Mouse (Mus musculus): ENCODE results near the gene Vps11. TPM values are rescaled to one million over a fixed set of nuclear protein-coding genes. Genes with fewer than 3 reads are reported as not detected.

Gene Vps11
- total and polyA plus RNA-seq, 3 experiments, result 13.9 to 15.5 (median 15.3) TPM

- H3K79me2 ChIP-seq (replicated peaks; ENCODE audit: control insufficient read depth, insufficient read depth, low read length), result no peaks in the 10 kb centered on the region
- intact Hi-C loops (cut with DNase I), result no loop called here
- 92% methylated on average over 9 of the region's 9 CpGs for WGBS
- no peak for TF ChIP-seq POLR2A (IDR thresholded peaks at IDR 0.05; ENCODE audit: insufficient read depth, low read depth, low read length)
- TF ChIP-seq EP300 (IDR thresholded peaks at IDR 0.05; ENCODE audit: insufficient read depth, low read depth, low read length), result no peak
- TF ChIP-seq CTCF (IDR thresholded peaks at IDR 0.05), result no peak
- no peak overlapping the region for H3K27ac ChIP-seq
- H3K4me1 ChIP-seq (ENCODE audit: control insufficient read depth, insufficient read depth, low read length), result peaks cover 3% of the 10 kb centered on the region
- H3K4me3 ChIP-seq, result no peak overlapping the region
- no peaks in the 10 kb centered on the region for H3K27me3 ChIP-seq (ENCODE audit: control insufficient read depth, insufficient read depth, low read length)
- H3K9ac ChIP-seq (ENCODE audit: low read depth, low read length), result no peak overlapping the region
- DNase-seq, result no peak
- no peaks in the 10 kb centered on the region for H3K36me3 ChIP-seq (ENCODE audit: control insufficient read depth, insufficient read depth, low read length)
Observed at GRCm38 (mm10) chr9:44347166-44347565, 14.3 kb downstream of the Vps11 start.

GRCm38 (mm10) chr9:44345570-44346433, 15.7 kb downstream of the Vps11 start:
- Histone ChIP-seq H3K9ac (ENCODE audit: low read depth, low read length) (no peak overlapping the region), H3K4me1 (ENCODE audit: control insufficient read depth, insufficient read depth, low read length) (peaks cover 3% of the 10 kb centered on the region), H3K4me3 (no peak overlapping the region), H3K27ac (no peak overlapping the region), H3K79me2 (replicated peaks; ENCODE audit: control insufficient read depth, insufficient read depth, low read length) (no peaks in the 10 kb centered on the region), H3K36me3 (ENCODE audit: control insufficient read depth, insufficient read depth, low read length) (no peaks in the 10 kb centered on the region), H3K27me3 (ENCODE audit: control insufficient read depth, insufficient read depth, low read length) (no peaks in the 10 kb centered on the region)
- TF ChIP-seq POLR2A (IDR thresholded peaks at IDR 0.05; ENCODE audit: insufficient read depth, low read depth, low read length) (no peak), CTCF (IDR thresholded peaks at IDR 0.05) (no peak), EP300 (IDR thresholded peaks at IDR 0.05; ENCODE audit: insufficient read depth, low read depth, low read length) (no peak)
- no peak for DNase-seq
- 85% methylated on average over 6 of the region's 6 CpGs for WGBS
- intact Hi-C loops (cut with DNase I), result no loop called here

GRCm38 (mm10) chr9:44343781-44344421, 17.6 kb downstream of the Vps11 start, which contains the start of gene Hmbs:
Gene Hmbs (minus strand): TSS chr9:44344228.
- intact Hi-C loops (cut with DNase I), result loop anchor here (5.0 kb wide), 2 partner anchors 37 to 97 kb away; partner anchors contain the start of gene Hinfp
- no peaks in the 10 kb centered on the region for H3K79me2 ChIP-seq (replicated peaks; ENCODE audit: control insufficient read depth, insufficient read depth, low read length)
- H3K27me3 ChIP-seq (ENCODE audit: control insufficient read depth, insufficient read depth, low read length), result no peaks in the 10 kb centered on the region
- peak within 1 kb of the TSS; percentile 97 for H3K4me3 ChIP-seq
- no peaks in the 10 kb centered on the region for H3K36me3 ChIP-seq (ENCODE audit: control insufficient read depth, insufficient read depth, low read length)
- DNase-seq, result peak; percentile 96 to 97
- peaks cover 3% of the 10 kb centered on the region for H3K4me1 ChIP-seq (ENCODE audit: control insufficient read depth, insufficient read depth, low read length)
- peak within 1 kb of the TSS; percentile 100 for H3K27ac ChIP-seq
- no peak for TF ChIP-seq CTCF (IDR thresholded peaks at IDR 0.05)
- TF ChIP-seq POLR2A (IDR thresholded peaks at IDR 0.05; ENCODE audit: insufficient read depth, low read depth, low read length), result peak; percentile 69
- TF ChIP-seq EP300 (IDR thresholded peaks at IDR 0.05; ENCODE audit: insufficient read depth, low read depth, low read length), result 0 out of 2 replicates have a peak, but pooled peaks have one; percentile 61
- WGBS, result under 1% methylated on average over 39 of the region's 39 CpGs
- peak within 1 kb of the TSS; percentile 85 for H3K9ac ChIP-seq (ENCODE audit: low read depth, low read length)

GRCm38 (mm10) chr9:44343290-44343689, 18.2 kb downstream of the Vps11 start:
- Histone ChIP-seq H3K9ac (ENCODE audit: low read depth, low read length) (peak overlapping the region; percentile 72), H3K79me2 (replicated peaks; ENCODE audit: control insufficient read depth, insufficient read depth, low read length) (no peaks in the 10 kb centered on the region), H3K4me3 (peak overlapping the region; percentile 97), H3K27me3 (ENCODE audit: control insufficient read depth, insufficient read depth, low read length) (no peaks in the 10 kb centered on the region), H3K27ac (peak overlapping the region; percentile 100), H3K4me1 (ENCODE audit: control insufficient read depth, insufficient read depth, low read length) (peaks cover 3% of the 10 kb centered on the region), H3K36me3 (ENCODE audit: control insufficient read depth, insufficient read depth, low read length) (no peaks in the 10 kb centered on the region)
- no peak for TF ChIP-seq CTCF (IDR thresholded peaks at IDR 0.05)
- TF ChIP-seq EP300 (IDR thresholded peaks at IDR 0.05; ENCODE audit: insufficient read depth, low read depth, low read length), result no peak
- TF ChIP-seq POLR2A (IDR thresholded peaks at IDR 0.05; ENCODE audit: insufficient read depth, low read depth, low read length), result no peak
- intact Hi-C loops (cut with DNase I), result loop anchor here (5.0 kb wide), 2 partner anchors 36 to 96 kb away; partner anchors contain the start of gene Hinfp
- WGBS, result 2% methylated on average over 6 of the region's 6 CpGs
- DNase-seq, result peak; percentile 58 to 69

GRCm38 (mm10) chr9:44342605-44343004, 18.9 kb downstream of the Vps11 start:
- no peak overlapping the region for H3K9ac ChIP-seq (ENCODE audit: low read depth, low read length)
- no peak for DNase-seq
- no peaks in the 10 kb centered on the region for H3K79me2 ChIP-seq (replicated peaks; ENCODE audit: control insufficient read depth, insufficient read depth, low read length)
- H3K27ac ChIP-seq, result peak overlapping the region; percentile 100
- peaks cover 3% of the 10 kb centered on the region for H3K4me1 ChIP-seq (ENCODE audit: control insufficient read depth, insufficient read depth, low read length)
- H3K36me3 ChIP-seq (ENCODE audit: control insufficient read depth, insufficient read depth, low read length), result no peaks in the 10 kb centered on the region
- TF ChIP-seq CTCF (IDR thresholded peaks at IDR 0.05), result no peak
- no peak for TF ChIP-seq POLR2A (IDR thresholded peaks at IDR 0.05; ENCODE audit: insufficient read depth, low read depth, low read length)
- TF ChIP-seq EP300 (IDR thresholded peaks at IDR 0.05; ENCODE audit: insufficient read depth, low read depth, low read length), result no peak
- 81% methylated on average over 1 of the region's 1 CpGs for WGBS
- no peaks in the 10 kb centered on the region for H3K27me3 ChIP-seq (ENCODE audit: control insufficient read depth, insufficient read depth, low read length)
- intact Hi-C loops (cut with DNase I), result loop anchor here (5.0 kb wide), 2 partner anchors 35 to 95 kb away; partner anchors contain the start of gene Hinfp
- H3K4me3 ChIP-seq, result no peak overlapping the region; the same call in 1 of the 2 replicates

Measured in heart, adult 2 months (tissue).